In the genomic region with DNA sequence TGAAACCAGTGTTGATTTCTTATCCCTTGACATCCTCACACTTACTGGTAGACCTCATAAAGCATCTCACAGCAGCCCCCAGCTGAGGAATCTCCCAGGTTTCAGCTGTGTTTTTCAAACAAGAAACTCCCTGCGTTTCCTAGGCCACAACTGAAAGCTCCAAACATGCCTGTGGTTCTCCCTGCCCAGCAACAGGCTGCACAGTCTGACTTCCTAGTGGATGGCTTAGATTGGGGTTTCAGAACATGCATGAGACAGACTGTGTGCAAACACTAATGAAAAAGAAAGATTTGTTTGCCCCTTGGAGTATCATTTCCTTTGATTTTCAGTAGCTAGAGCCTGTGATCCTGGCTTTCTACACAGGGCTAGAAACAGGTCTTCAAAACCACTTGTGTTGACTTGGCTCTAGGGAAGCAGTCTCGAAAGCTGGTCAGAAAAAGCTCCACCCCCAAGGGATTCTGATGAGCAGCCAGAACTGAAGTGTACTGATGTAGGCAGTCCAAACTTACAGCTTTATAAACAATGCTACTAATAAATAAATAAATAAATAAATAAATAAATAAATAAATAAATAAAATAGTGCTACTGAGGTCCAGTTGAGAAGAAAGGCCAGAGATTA, we compare ENCODE assay signal across 8 mouse cellular contexts. TPM values are rescaled to one million over a fixed set of nuclear protein-coding genes. Genes with fewer than 3 reads are reported as not detected.
DNase-seq lines count a peak whose midpoint lies in the region; ATAC-seq lines count a peak whose summit lies in the region.

Gene Tm4sf1 (minus strand): TSS at position 68 of the 619 bp plus-strand sequence.

- H3K4me2 ChIP-seq in forebrain, embryonic 13.5 days: no peak within 1 kb of the TSS
- no peak within 1 kb of the TSS for H3K4me2 ChIP-seq in forebrain, embryonic 11.5 days (ENCODE audit: low read depth, low read length, severe bottlenecking)
- no peak within 1 kb of the TSS for H3K4me2 ChIP-seq in intestine, embryonic 14.5 days (ENCODE audit: low read length)
- no peak within 1 kb of the TSS for H3K4me2 ChIP-seq in midbrain, embryonic 16.5 days (ENCODE audit: low read length)

- 66% methylated on average over 2 of the region's 2 CpGs for WGBS in forebrain, embryonic 13.5 days
- 79% methylated on average over 2 of the region's 2 CpGs for WGBS in forebrain, embryonic 11.5 days
- WGBS in intestine, embryonic 14.5 days: 70% methylated on average over 2 of the region's 2 CpGs
- WGBS in midbrain, embryonic 16.5 days: 69% methylated on average over 2 of the region's 2 CpGs

- no peaks in the 10 kb centered on the region for H3K4me1 ChIP-seq in forebrain, embryonic 13.5 days
- H3K4me1 ChIP-seq in forebrain, embryonic 11.5 days (replicated peaks; ENCODE audit: control insufficient read depth, insufficient read depth, low read length): no peaks in the 10 kb centered on the region
- no peaks in the 10 kb centered on the region for H3K4me1 ChIP-seq in intestine, embryonic 14.5 days (replicated peaks; ENCODE audit: control insufficient read depth, insufficient read depth, low read length)
- H3K4me1 ChIP-seq in midbrain, embryonic 16.5 days (ENCODE audit: control insufficient read depth, insufficient read depth, low read length): no peaks in the 10 kb centered on the region

- H3K27ac ChIP-seq in forebrain, embryonic 13.5 days: no peak within 1 kb of the TSS
- no peak within 1 kb of the TSS for H3K27ac ChIP-seq in forebrain, embryonic 11.5 days (ENCODE audit: low read depth, low read length)
- H3K27ac ChIP-seq in intestine, embryonic 14.5 days (ENCODE audit: low read depth): no peak within 1 kb of the TSS
- no peak within 1 kb of the TSS for H3K27ac ChIP-seq in midbrain, embryonic 16.5 days (ENCODE audit: low read length)

- no peaks in the 10 kb centered on the region for H3K27me3 ChIP-seq in forebrain, embryonic 13.5 days
- H3K27me3 ChIP-seq in forebrain, embryonic 11.5 days (ENCODE audit: control insufficient read depth, insufficient read depth, low read length): no peaks in the 10 kb centered on the region
- H3K27me3 ChIP-seq in intestine, embryonic 14.5 days (replicated peaks; ENCODE audit: control insufficient read depth, insufficient read depth, low read length): no peaks in the 10 kb centered on the region
- H3K27me3 ChIP-seq in midbrain, embryonic 16.5 days (ENCODE audit: control insufficient read depth, insufficient read depth, low read depth, low read length): no peaks in the 10 kb centered on the region

- no peak for ATAC-seq in forebrain, embryonic 13.5 days
- no peak for ATAC-seq in forebrain, embryonic 11.5 days (replicated peaks; ENCODE audit: low FRiP score)
- no peak for ATAC-seq in intestine, embryonic 14.5 days (replicated peaks; ENCODE audit: low FRiP score, low TSS enrichment, low read depth)
- ATAC-seq in midbrain, embryonic 16.5 days: no peak

- no peak within 1 kb of the TSS for H3K9ac ChIP-seq in forebrain, embryonic 13.5 days
- H3K9ac ChIP-seq in forebrain, embryonic 11.5 days (ENCODE audit: low read length): no peak within 1 kb of the TSS
- H3K9ac ChIP-seq in intestine, embryonic 14.5 days (ENCODE audit: low read length): no peak within 1 kb of the TSS
- H3K9ac ChIP-seq in midbrain, embryonic 16.5 days (ENCODE audit: low read depth, low read length): no peak within 1 kb of the TSS

- no peaks in the 10 kb centered on the region for H3K9me3 ChIP-seq in forebrain, embryonic 13.5 days (replicated peaks)
- no peaks in the 10 kb centered on the region for H3K9me3 ChIP-seq in forebrain, embryonic 11.5 days (ENCODE audit: control insufficient read depth, low read length)
- H3K9me3 ChIP-seq in intestine, embryonic 14.5 days (ENCODE audit: control insufficient read depth, low read length): no peaks in the 10 kb centered on the region
- H3K9me3 ChIP-seq in midbrain, embryonic 16.5 days (replicated peaks; ENCODE audit: control insufficient read depth, low read length, poor library complexity, severe bottlenecking): no peaks in the 10 kb centered on the region

- no peaks in the 10 kb centered on the region for H3K36me3 ChIP-seq in forebrain, embryonic 13.5 days (ENCODE audit: poor library complexity, severe bottlenecking)
- no peaks in the 10 kb centered on the region for H3K36me3 ChIP-seq in forebrain, embryonic 11.5 days (ENCODE audit: control insufficient read depth, insufficient read depth, low read length)
- no peaks in the 10 kb centered on the region for H3K36me3 ChIP-seq in intestine, embryonic 14.5 days (ENCODE audit: control insufficient read depth, insufficient read depth, low read length)
- no peaks in the 10 kb centered on the region for H3K36me3 ChIP-seq in midbrain, embryonic 16.5 days (ENCODE audit: control insufficient read depth, insufficient read depth, low read length)

- DNase-seq in forebrain, embryonic 11.5 days (ENCODE audit: low spot score): no peak
- peak; percentile 67 for DNase-seq in Muller cell, postnatal 12 days (ENCODE audit: inconsistent ontology term)
- no peak for DNase-seq in gastrocnemius, postnatal 25 days
- no peak for DNase-seq in intestine, embryonic 14.5 days (ENCODE audit: low spot score)
- no peak for DNase-seq in urinary bladder, postnatal 14 days (ENCODE audit: low spot score)
- no peak for DNase-seq in T-cell, adult 2 months (ENCODE audit: low spot score)

- H3K4me3 ChIP-seq in forebrain, embryonic 13.5 days: no peak within 1 kb of the TSS
- no peak within 1 kb of the TSS for H3K4me3 ChIP-seq in forebrain, embryonic 11.5 days (ENCODE audit: low read depth, low read length)
- H3K4me3 ChIP-seq in intestine, embryonic 14.5 days (ENCODE audit: low read depth, low read length): no peak within 1 kb of the TSS
- no peak within 1 kb of the TSS for H3K4me3 ChIP-seq in midbrain, embryonic 16.5 days (ENCODE audit: low read depth, low read length)

RNA-seq across cellular contexts. Expression of gene Tm4sf1, which starts in this region (rescaled TPM):
- polyA plus RNA-seq in forebrain, embryonic 13.5 days (2015; fragmentation: Nextera tagmentation; extraction: Ambion mirVana): 11.5 and 12.0 TPM in 2 replicates
- 9.2 and 9.9 TPM in 2 replicates for polyA plus RNA-seq in forebrain, embryonic 11.5 days (2014; fragmentation: Nextera tagmentation; extraction: Ambion mirVana)
- total RNA-seq in gastrocnemius, postnatal 25 days (2021): 10 to 100 TPM; 20.5 to 22.9 TPM
- 64.0 and 64.4 TPM in 2 replicates for polyA plus RNA-seq in intestine, embryonic 14.5 days (2014; fragmentation: Nextera tagmentation; extraction: Ambion mirVana)
- polyA plus RNA-seq in midbrain, embryonic 16.5 days (2015; fragmentation: Nextera tagmentation; extraction: Ambion mirVana): 21.6 and 22.7 TPM in 2 replicates
